Mouse (Mus musculus) retina, adult 2 months (tissue): ENCODE results near the gene Rtn4r.

ENCODE experiments used
- DNase-seq: peaks from one replicate; pipeline ENCODE4 v3.0.0-alpha.2; 2012; ENCODE audit warnings: low read depth, low spot score

Rtn4r gene

GRCm38 (mm10) chr16:18156579-18157350, 29.3 kb downstream of the Rtn4r start:
- DNase-seq = no peak

- no peak for DNase-seq
These were observed 31.8 kb downstream of the Rtn4r start for GRCm38 (mm10) chr16:18159255-18159654.

GRCm38 (mm10) chr16:18159778-18160177, 32.3 kb downstream of the Rtn4r start:
- no peak for DNase-seq

- DNase-seq = no peak
These were observed 33.1 kb downstream of the Rtn4r start for GRCm38 (mm10) chr16:18160514-18160913.

GRCm38 (mm10) chr16:18161190-18161589, 33.7 kb downstream of the Rtn4r start:
- no peak for DNase-seq

- DNase-seq = no peak
These were observed 37.3 kb downstream of the Rtn4r start for GRCm38 (mm10) chr16:18164642-18165238.

- no peak for DNase-seq
These were observed 39.3 kb downstream of the Rtn4r start for GRCm38 (mm10) chr16:18166613-18167190.

GRCm38 (mm10) chr16:18169156-18169555, 41.7 kb downstream of the Rtn4r start:
- no peak for DNase-seq

- DNase-seq = no peak
These were observed 42.3 kb downstream of the Rtn4r start for GRCm38 (mm10) chr16:18169776-18170175.

GRCm38 (mm10) chr16:18172266-18172855, 44.9 kb downstream of the Rtn4r start:
- DNase-seq = peak; percentile 41

GRCm38 (mm10) chr16:18173231-18173630, 45.8 kb downstream of the Rtn4r start:
- no peak for DNase-seq

GRCm38 (mm10) chr16:18173788-18174187, 46.3 kb downstream of the Rtn4r start:
- DNase-seq = no peak

- no peak for DNase-seq
These were observed 48.5 kb downstream of the Rtn4r start for GRCm38 (mm10) chr16:18175817-18176541.

GRCm38 (mm10) chr16:18176758-18177157, 49.3 kb downstream of the Rtn4r start:
- no peak for DNase-seq

GRCm38 (mm10) chr16:18179591-18179990, 52.1 kb downstream of the Rtn4r start:
- DNase-seq = peak; percentile 63

- no peak for DNase-seq
These were observed 54.0 kb downstream of the Rtn4r start for GRCm38 (mm10) chr16:18181398-18181797.

GRCm38 (mm10) chr16:18182766-18183165, 55.3 kb downstream of the Rtn4r start:
- no peak for DNase-seq

- DNase-seq = no peak
These were observed 58.4 kb downstream of the Rtn4r start for GRCm38 (mm10) chr16:18185715-18186449.

- DNase-seq = no peak
These were observed 59.4 kb downstream of the Rtn4r start for GRCm38 (mm10) chr16:18186798-18187197.

- no peak for DNase-seq
These were observed 59.8 kb downstream of the Rtn4r start for GRCm38 (mm10) chr16:18187221-18187620.

- DNase-seq = no peak
These were observed 63.6 kb downstream of the Rtn4r start for GRCm38 (mm10) chr16:18191006-18191405.
